Comparison of ENCODE assay signal across 9 mouse cellular contexts in genomic region chr11:103997385-103997784, GRCm38 (mm10). TPM values are rescaled to one million over a fixed set of nuclear protein-coding genes. Genes with fewer than 3 reads are reported as not detected.
DNase-seq lines count a peak whose midpoint lies in the region; ATAC-seq and TF ChIP-seq lines count a peak whose summit lies in the region.
"Had no signal": no experiment of that assay in that cellular context is flagged by ENCODE, and none has a peak within 500 bp of the region (broad histone marks: within the 10 kb centered on the region; RNA-seq: fewer than 3 reads in every experiment).

No protein-coding gene starts in this region.

- peaks cover 15% of the 10 kb centered on the region for H3K4me1 ChIP-seq in spleen, adult 2 months (ENCODE audit: control insufficient read depth, insufficient read depth, insufficient read length)
- H3K4me1 ChIP-seq: midbrain, embryonic 12.5 days had no signal

- intact Hi-C loops in gastrocnemius, adult 2 months (cut with DNase I), result loop anchor here (1.0 kb wide), 1 partner anchor 174 kb away; no protein-coding TSS in a partner anchor

- peak; percentile 83 for TF ChIP-seq CTCF in gastrocnemius, adult 2 months (IDR thresholded peaks at IDR 0.05)
- TF ChIP-seq CTCF in spleen, adult 2 months (IDR thresholded peaks at IDR 0.05; ENCODE audit: extremely low read depth, insufficient read depth, insufficient read length, insufficient replicate concordance), result peak; percentile 85; the same call in 1 of the 2 replicates

- no peak overlapping the region for H3K4me3 ChIP-seq in gastrocnemius, adult 2 months
- H3K4me3 ChIP-seq in spleen, adult 2 months (ENCODE audit: extremely low read depth, insufficient read depth, insufficient read length), result no peak overlapping the region
- H3K4me3 ChIP-seq: midbrain, embryonic 12.5 days had no signal

- ATAC-seq in megakaryocyte progenitor cell, adult 5-6 weeks (replicated peaks; ENCODE audit: poor library complexity), result peak; percentile 49

- H3K36me3 ChIP-seq in spleen, adult 2 months (ENCODE audit: control insufficient read depth, insufficient read depth, low read length), result no peaks in the 10 kb centered on the region
- H3K36me3 ChIP-seq: midbrain, embryonic 12.5 days had no signal

- H3K27ac ChIP-seq in gastrocnemius, adult 2 months, result no peak overlapping the region
- H3K27ac ChIP-seq in spleen, adult 2 months (ENCODE audit: insufficient read depth, low read length), result no peak overlapping the region
- H3K27ac ChIP-seq: midbrain, embryonic 12.5 days had no signal

- peak; percentile 60 for DNase-seq in gastrocnemius, adult 18-20 months (ENCODE audit: low spot score)
- DNase-seq in gastrocnemius, postnatal 25 days, result no peak
- DNase-seq in MEL-GATA-1-ER (ENCODE audit: extremely low read depth, low read depth), result peak; percentile 26
- DNase-seq in cerebellum, adult 8-10 months, result peak; percentile 86
- DNase-seq in gastrocnemius, adult 2 months, result peak; percentile 75
- peak; percentile 72 to 73 for DNase-seq in layer of hippocampus, postnatal 14 days (ENCODE audit: low spot score in 2 of 2)
- peak; percentile 51 to 82 for DNase-seq in spleen, adult 2 months (ENCODE audit: low read depth in 1 of 2, low spot score in 2 of 2)

- TF ChIP-seq POLR2A in spleen, adult 2 months (IDR thresholded peaks at IDR 0.05; ENCODE audit: low read depth, low read length), result no peak

- no peaks in the 10 kb centered on the region for H3K27me3 ChIP-seq in spleen, adult 2 months (ENCODE audit: control insufficient read depth, insufficient read depth, low read length)
- H3K27me3 ChIP-seq: midbrain, embryonic 12.5 days had no signal

- WGBS in spleen, adult 2 months, result 15% methylated on average over 5 of the region's 5 CpGs

RNA-seq across cellular contexts. Expression of gene Arf2, which starts 30.8 kb away (rescaled TPM):
- total RNA-seq in gastrocnemius, adult 18-20 months (2021), result 10 to 100 TPM; 14.7 to 22.9 TPM
- total RNA-seq in gastrocnemius, postnatal 25 days (2021), result 10 to 100 TPM; 16.7 to 17.3 TPM
- 10 to 100 TPM; 14.3 to 23.3 TPM for total RNA-seq in gastrocnemius, adult 2 months (2021)
- 10 to 100 TPM; 55.8 to 56.2 TPM for total RNA-seq in layer of hippocampus, postnatal 14 days (2021)
- total RNA-seq in megakaryocyte progenitor cell, adult 5-6 weeks (2015), result 16.3 and 22.2 TPM in 2 replicates
- total RNA-seq in megakaryocyte progenitor cell, adult 5-6 weeks (2017), result 25.8 and 28.1 TPM in 2 replicates
- 6.0 and 7.4 TPM in 2 replicates for polyA plus RNA-seq in spleen, adult 2 months (2012; rRNA removed)

RNA-seq across cellular contexts. Expression of gene Nsf, which starts 43.5 kb away (rescaled TPM):
- 10 to 100 TPM; 17.0 TPM for total RNA-seq in gastrocnemius, adult 18-20 months (2021)
- 10 to 100 TPM; 15.9 to 23.5 TPM for total RNA-seq in gastrocnemius, postnatal 25 days (2021)
- total RNA-seq in gastrocnemius, adult 2 months (2021), result 10 to 100 TPM; 20.0 to 24.6 TPM
- 1,000 to 10,000 TPM in 1 of 2 experiments, 100 to 1,000 TPM in 1; 994 to 1,064 TPM for total RNA-seq in layer of hippocampus, postnatal 14 days (2021)
- 20.3 and 28.4 TPM in 2 replicates for total RNA-seq in megakaryocyte progenitor cell, adult 5-6 weeks (2015)
- total RNA-seq in megakaryocyte progenitor cell, adult 5-6 weeks (2017), result 32.5 and 35.8 TPM in 2 replicates
- polyA plus RNA-seq in spleen, adult 2 months (2012; rRNA removed), result 36.8 and 38.9 TPM in 2 replicates

Comparison
In these comparisons a context has a peak if more than half of its experiments do, and no peak if none do; other contexts are left out.
1. RNA of gene Nsf, which starts 43.5 kb away (total RNA-seq): 994 to 1,064 TPM in layer of hippocampus, postnatal 14 days; 20.3 to 35.8 TPM in megakaryocyte progenitor cell, adult 5-6 weeks, 20.0 to 24.6 TPM in gastrocnemius, adult 2 months, 15.9 to 23.5 TPM in gastrocnemius, postnatal 25 days and 17.0 TPM in gastrocnemius, adult 18-20 months; every median in the first group is over 10 times any median in the second.